Mouse (Mus musculus) spleen, postnatal 4 days (tissue): ENCODE measurements around the gene Wtip.
"Not testable (repeated sequence)": the region's sequence is repeated elsewhere in the genome, so short reads cannot be mapped to it uniquely, and the experiment has no call there.

Experiments
- DNase-seq, 2 experiments: peaks; one replicate each; pipeline ENCODE4 v3.0.0; 2022; ENCODE audit warnings: low spot score in 2 of 2

Wtip gene

GRCm38 (mm10) chr7:34120636-34121035 is 12.4 kb downstream of the Wtip start:
- DNase-seq: not testable (repeated sequence)

- DNase-seq: no peak
Measured at GRCm38 (mm10) chr7:34116601-34117000, 16.5 kb downstream of the Wtip start.

GRCm38 (mm10) chr7:34109190-34109589 is 23.9 kb downstream of the Wtip start:
- no peak for DNase-seq

- peak; percentile 2 to 13 for DNase-seq
Measured at GRCm38 (mm10) chr7:34101276-34101675, 31.8 kb downstream of the Wtip start.

- DNase-seq: peak in 1 of 2 experiments; percentile 7
Measured at GRCm38 (mm10) chr7:34100002-34100401, 33.1 kb downstream of the Wtip start.

- DNase-seq: no peak
Measured at GRCm38 (mm10) chr7:34094911-34095481, 38.1 kb downstream of the Wtip start, which contains the start of gene Scgb1b30. Scgb1b30 (plus strand) TSS chr7:34095431.

GRCm38 (mm10) chr7:34068132-34068531 is 64.9 kb downstream of the Wtip start:
- DNase-seq: not testable (repeated sequence)
